Mouse (Mus musculus) layer of hippocampus, adult 2 months (tissue): ENCODE results near the gene Fgfrl1. TPM values are rescaled to one million over a fixed set of nuclear protein-coding genes. Genes with fewer than 3 reads are reported as not detected.
"Not testable (repeated sequence)": the region's sequence is repeated elsewhere in the genome, so short reads cannot be mapped to it uniquely, and the experiment has no call there.

Source experiments
- DNase-seq, 2 experiments: peaks; one replicate each; pipeline ENCODE4 v3.0.0; 2022; ENCODE audit warnings: low spot score in 2 of 2
- H3K27ac ChIP-seq: fragments of 200-600 bp; 2 replicates; pipeline ENCODE4 v1.8.1; 2022
- H3K4me3 ChIP-seq: fragments of 200-600 bp; 2 replicates; pipeline ENCODE4 v1.8.1; 2022; ENCODE audit warnings: mild to moderate bottlenecking
- CTCF ChIP-seq: fragments of 200-600 bp; conservative IDR thresholded peaks from 2 replicates; pipeline ENCODE4 v1.8.1; 2022; ENCODE audit warnings: antibody characterized with exemption, mild to moderate bottlenecking, moderate library complexity
- total RNA-seq, 2 experiments: library from RNA; stranded (reverse); gene quantifications; 2 replicates each; pipeline ENCODE4 v1.2.3; 2021

The Fgfrl1 gene
- total RNA-seq, 2 experiments from 2014 or later = 21.3 to 22.4 TPM

- DNase-seq = no peak
- Histone ChIP-seq H3K4me3 (no peak overlapping the region), H3K27ac (peak overlapping the region; percentile 79)
- no peak for TF ChIP-seq CTCF
These were observed 21.5 kb downstream of the Fgfrl1 start for GRCm38 (mm10) chr5:108713691-108714090.

GRCm38 (mm10) chr5:108714149-108714548, 22.0 kb downstream of the Fgfrl1 start:
- TF ChIP-seq CTCF = no peak
- peak; percentile 43 to 44 for DNase-seq
- peak overlapping the region; percentile 79 for H3K27ac ChIP-seq
- H3K4me3 ChIP-seq = no peak overlapping the region

- no peak overlapping the region for H3K27ac ChIP-seq
- no peak overlapping the region for H3K4me3 ChIP-seq
- DNase-seq = no peak
These were observed 23.8 kb downstream of the Fgfrl1 start for GRCm38 (mm10) chr5:108715974-108716373.

GRCm38 (mm10) chr5:108718051-108718450, 25.9 kb downstream of the Fgfrl1 start:
- DNase-seq = no peak
- H3K27ac ChIP-seq = peak overlapping the region; percentile 64
- no peak for TF ChIP-seq CTCF

More at GRCm38 (mm10) chr5:108715974-108716373, 23.8 kb downstream of the Fgfrl1 start:
- no peak for TF ChIP-seq CTCF

GRCm38 (mm10) chr5:108719761-108720160, 27.6 kb downstream of the Fgfrl1 start:
- Histone ChIP-seq H3K27ac (no peak overlapping the region), H3K4me3 (no peak overlapping the region)
- DNase-seq = no peak
- TF ChIP-seq CTCF = 0 out of 2 replicates have a peak, but pooled peaks have one; percentile 8

More at GRCm38 (mm10) chr5:108718051-108718450, 25.9 kb downstream of the Fgfrl1 start:
- no peak overlapping the region for H3K4me3 ChIP-seq

GRCm38 (mm10) chr5:108724006-108724405, 31.8 kb downstream of the Fgfrl1 start:
- H3K4me3 ChIP-seq = no peak overlapping the region
- no peak for TF ChIP-seq CTCF
- no peak overlapping the region for H3K27ac ChIP-seq
- DNase-seq = no peak

GRCm38 (mm10) chr5:108726557-108727248, 34.5 kb downstream of the Fgfrl1 start:
- DNase-seq = peak; percentile 74 to 80
- Histone ChIP-seq H3K27ac (peak overlapping the region; percentile 70), H3K4me3 (no peak overlapping the region)
- TF ChIP-seq CTCF = peak; percentile 93

GRCm38 (mm10) chr5:108727425-108727824, 35.2 kb downstream of the Fgfrl1 start:
- Histone ChIP-seq H3K4me3 (no peak overlapping the region), H3K27ac (no peak overlapping the region)
- no peak for TF ChIP-seq CTCF
- DNase-seq = no peak

- DNase-seq = no peak
- H3K4me3 ChIP-seq = no peak overlapping the region
- TF ChIP-seq CTCF = no peak
- H3K27ac ChIP-seq = no peak overlapping the region
These were observed 49.7 kb downstream of the Fgfrl1 start for GRCm38 (mm10) chr5:108741844-108742243.

- TF ChIP-seq CTCF = no peak
- no peak for DNase-seq
- Histone ChIP-seq H3K27ac (no peak overlapping the region), H3K4me3 (no peak overlapping the region)
These were observed 50.4 kb downstream of the Fgfrl1 start for GRCm38 (mm10) chr5:108742596-108742995.

GRCm38 (mm10) chr5:108743856-108744255, 51.7 kb downstream of the Fgfrl1 start:
- no peak overlapping the region for H3K27ac ChIP-seq
- DNase-seq = no peak
- no peak overlapping the region for H3K4me3 ChIP-seq
- peak; percentile 49 for TF ChIP-seq CTCF

GRCm38 (mm10) chr5:108744629-108745028, 52.4 kb downstream of the Fgfrl1 start:
- Histone ChIP-seq H3K4me3 (no peak overlapping the region), H3K27ac (no peak overlapping the region)
- DNase-seq = no peak
- no peak for TF ChIP-seq CTCF

GRCm38 (mm10) chr5:108750328-108751210, 58.4 kb downstream of the Fgfrl1 start:
- Histone ChIP-seq H3K4me3 (no peak overlapping the region), H3K27ac (no peak overlapping the region)
- TF ChIP-seq CTCF = no peak
- no peak for DNase-seq

- not testable (repeated sequence) for DNase-seq, H3K27ac ChIP-seq, H3K4me3 ChIP-seq
These were observed 59.1 kb downstream of the Fgfrl1 start for GRCm38 (mm10) chr5:108751258-108751657.
